Mouse (Mus musculus) gastrocnemius, postnatal 25 days (tissue): ENCODE data around the gene Gm11938. TPM values are rescaled to one million over a fixed set of nuclear protein-coding genes. Genes with fewer than 3 reads are reported as not detected.

Experiments
- DNase-seq: peaks from one replicate; pipeline ENCODE4 v3.0.0; 2022
- total RNA-seq, 2 experiments: library from RNA; stranded (reverse); gene quantifications; 1 replicate in 1 of 2; 2 replicates in 1 of 2; pipeline ENCODE4 v1.2.3; 2021

Gene Gm11938
- total RNA-seq, 2 experiments from 2014 or later = not detected

DNA sequence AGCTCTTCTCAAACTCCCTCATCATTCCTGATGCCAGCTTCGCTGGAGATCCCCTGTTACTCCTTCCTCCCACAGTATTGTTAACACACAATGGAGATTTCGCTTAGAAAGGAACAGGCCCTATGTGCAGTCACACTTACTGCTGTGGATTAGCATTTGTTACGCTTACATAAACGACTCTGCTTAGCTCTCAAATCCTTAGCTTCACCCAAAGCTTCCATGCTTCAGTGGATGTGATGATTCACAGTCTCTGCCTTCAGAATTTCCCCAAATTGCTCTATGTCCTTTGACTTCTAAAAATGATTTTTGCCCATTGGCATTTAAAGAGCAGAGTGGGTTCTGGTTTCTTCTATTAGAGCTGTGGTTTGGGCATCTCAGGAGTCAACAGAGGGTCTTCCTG lies 29.9 kb downstream of the Gm11938 start:
- DNase-seq = no peak

DNA sequence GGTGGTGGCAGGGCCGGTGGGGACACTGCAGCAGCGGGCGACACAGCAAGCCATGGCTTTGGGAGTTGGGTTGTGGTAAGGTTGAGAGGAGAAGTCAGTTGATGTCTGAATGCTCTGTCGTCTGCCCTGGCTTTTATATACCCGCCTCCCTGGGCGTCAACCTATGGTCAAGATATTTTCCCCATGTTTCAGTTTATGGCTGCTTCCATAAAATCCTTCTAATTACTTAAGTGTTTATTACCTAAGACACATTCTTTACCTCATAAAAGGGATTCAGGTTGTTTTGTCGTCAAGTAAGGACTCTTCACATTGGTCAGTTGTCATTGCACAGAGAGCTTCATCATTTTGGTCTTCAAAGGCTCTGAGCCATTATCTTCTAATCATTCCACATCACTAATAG lies 36.6 kb downstream of the Gm11938 start, which contains the start of gene Krtap3-1:
Gene Krtap3-1, minus strand, starts transcription at position 101 of the 400 bp plus-strand sequence.
- DNase-seq = no peak

GRCm38 (mm10) chr11:99562580-99562979 lies 40.5 kb downstream of the Gm11938 start:
- DNase-seq = no peak

- no peak for DNase-seq
Observed at GRCm38 (mm10) chr11:99559366-99559765, 43.7 kb downstream of the Gm11938 start, which contains the start of gene Gm11939. Gene Gm11939, minus strand, starts transcription at chr11:99559466.

- no peak for DNase-seq
Observed at GRCm38 (mm10) chr11:99557976-99558745, 44.9 kb downstream of the Gm11938 start.

- DNase-seq = no peak
Observed at GRCm38 (mm10) chr11:99556753-99557152, 46.4 kb downstream of the Gm11938 start, which contains the start of gene Krtap3-2. Gene Krtap3-2, minus strand, starts transcription at chr11:99556853.

DNA sequence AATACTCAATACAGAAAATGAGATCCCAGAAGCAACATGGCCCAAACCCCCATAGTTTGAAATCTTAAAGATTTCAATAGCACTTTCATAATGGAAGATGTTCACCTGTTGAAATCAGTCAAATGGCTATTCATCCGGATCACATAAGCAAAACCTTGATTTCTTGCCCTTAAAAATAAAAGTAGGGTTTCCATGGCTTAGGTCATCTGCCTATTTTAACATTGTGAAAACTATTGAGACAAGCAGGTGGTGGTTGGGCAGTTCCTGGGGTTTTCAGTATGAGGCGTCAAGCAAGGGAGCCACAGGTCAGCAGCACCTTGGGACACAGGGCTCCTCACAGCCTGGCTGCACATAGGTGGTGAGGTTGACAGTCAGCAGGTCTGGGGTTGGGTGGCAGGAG lies 46.9 kb downstream of the Gm11938 start:
- no peak for DNase-seq

Other genes starting within 250 kb of the Gm11938 start
- gene Krt28, start 228.4 kb downstream of the Gm11938 start, total RNA-seq = not detected
- 1 to 10 TPM; 4.0 to 5.5 TPM for gene Krt10, start 213.9 kb downstream of the Gm11938 start, total RNA-seq
- not detected for gene Krt12, start 181.0 kb downstream of the Gm11938 start, total RNA-seq
- gene Krt20, start 165.2 kb downstream of the Gm11938 start, total RNA-seq = not detected
- gene Krt23, start 110.2 kb downstream of the Gm11938 start, total RNA-seq = not detected
- gene Krt39, start 82.0 kb downstream of the Gm11938 start, total RNA-seq = not detected
- not detected for gene Krt40, start 60.1 kb downstream of the Gm11938 start, total RNA-seq
- not detected for gene Krtap3-3, start 52.4 kb downstream of the Gm11938 start, total RNA-seq
- gene Krtap3-2, start 46.5 kb downstream of the Gm11938 start, total RNA-seq = not detected
- gene Gm11939, start 43.8 kb downstream of the Gm11938 start, total RNA-seq = not detected
- not detected for gene Krtap3-1, start 36.7 kb downstream of the Gm11938 start, total RNA-seq
- gene Krtap1-5, start 22.3 kb downstream of the Gm11938 start, total RNA-seq = not detected
- not detected for gene Krtap1-4, start 19.7 kb downstream of the Gm11938 start, total RNA-seq
- not detected for gene Krtap1-3, start 12.0 kb downstream of the Gm11938 start, total RNA-seq
- not detected for gene Krtap9-3, start 5.2 kb downstream of the Gm11938 start, total RNA-seq
- not detected for gene Gm11937, start 6.9 kb upstream of the Gm11938 start, total RNA-seq
- gene Krtap2-4, start 11.5 kb upstream of the Gm11938 start, total RNA-seq = not detected
- not detected for gene Gm11562, start 17.1 kb upstream of the Gm11938 start, total RNA-seq
- not detected for gene Krtap4-1, start 24.9 kb upstream of the Gm11938 start, total RNA-seq
- gene Krtap4-2, start 31.8 kb upstream of the Gm11938 start, total RNA-seq = not detected
- not detected for gene Krtap4-7, start 40.8 kb upstream of the Gm11938 start, total RNA-seq
- not detected for gene Gm11555, start 46.9 kb upstream of the Gm11938 start, total RNA-seq
- gene Gm11563, start 55.7 kb upstream of the Gm11938 start, total RNA-seq = not detected
- not detected for gene Krtap4-6, start 62.7 kb upstream of the Gm11938 start, total RNA-seq
- not detected for gene Gm14190, start 87.4 kb upstream of the Gm11938 start, total RNA-seq
- gene Gm14180, start 131.0 kb upstream of the Gm11938 start, total RNA-seq = not detected
- not detected for gene Gm11595, start 169.6 kb upstream of the Gm11938 start, total RNA-seq
- not detected for gene Krtap4-8, start 177.4 kb upstream of the Gm11938 start, total RNA-seq
- not detected for gene Krtap4-9, start 181.9 kb upstream of the Gm11938 start, total RNA-seq
- gene Gm11596, start 190.2 kb upstream of the Gm11938 start, total RNA-seq = not detected
- not detected for gene Gm11569, start 195.6 kb upstream of the Gm11938 start, total RNA-seq
- not detected for gene Gm11554, start 201.1 kb upstream of the Gm11938 start, total RNA-seq
- not detected for gene Krtap4-13, start 206.6 kb upstream of the Gm11938 start, total RNA-seq
- gene Gm11564, start 212.4 kb upstream of the Gm11938 start, total RNA-seq = not detected
- gene 2300003K06Rik, start 234.8 kb upstream of the Gm11938 start, total RNA-seq = not detected
- gene Krtap4-16, start 248.3 kb upstream of the Gm11938 start, total RNA-seq = not detected